Mouse (Mus musculus) hematopoietic multipotent progenitor cell, adult 10-12 weeks (in vitro differentiated cells): ENCODE measurements around the gene Map3k14. TPM values are rescaled to one million over a fixed set of nuclear protein-coding genes. Genes with fewer than 3 reads are reported as not detected.

Experiments
- polyA plus RNA-seq: library from polyadenylated mRNA; stranded (reverse); fragments of >175 nt; gene quantifications from 2 replicates; pipeline ENCODE4 v1.2.3, GENCODE M21; 2012; ENCODE audit warnings: low replicate concordance

The Map3k14 gene
- polyA plus RNA-seq, result 44.3 and 54.1 TPM in 2 replicates

GRCm38 (mm10) chr11:103267346-103268219 is at the start of gene Map3k14:
Map3k14 (minus strand) TSS chr11:103267472.

GRCm38 (mm10) chr11:103217790-103218516 is 49.3 kb downstream of the Map3k14 start, which contains the start of gene Spata32:
Spata32 (minus strand) TSS chr11:103218432.

GRCm38 (mm10) chr11:103208458-103208857 is 58.8 kb downstream of the Map3k14 start, which contains the start of gene 1700023F06Rik:
1700023F06Rik (minus strand) TSS chr11:103208558.

GRCm38 (mm10) chr11:103170494-103171285 is 96.6 kb downstream of the Map3k14 start, which contains the start of gene Fmnl1:
Fmnl1 (plus strand) TSS chr11:103171107.

Other genes starting within 250 kb of the Map3k14 start
- 9.5 and 16.8 TPM in 2 replicates for gene Nmt1, start 239.3 kb downstream of the Map3k14 start, polyA plus RNA-seq
- 30.8 and 47.5 TPM in 2 replicates for gene Dcakd, start 239.1 kb downstream of the Map3k14 start, polyA plus RNA-seq
- gene Plcd3, start 165.8 kb downstream of the Map3k14 start, polyA plus RNA-seq, result 0.15 and 0.18 TPM in 2 replicates
- 60.3 and 69.9 TPM in 2 replicates for gene Acbd4, start 165.8 kb downstream of the Map3k14 start, polyA plus RNA-seq
- gene Hexim1, start 151.2 kb downstream of the Map3k14 start, polyA plus RNA-seq, result 25.6 and 27.7 TPM in 2 replicates
- 4.3 and 5.1 TPM in 2 replicates for gene Hexim2, start 135.0 kb downstream of the Map3k14 start, polyA plus RNA-seq
- gene Fmnl1, start 96.4 kb downstream of the Map3k14 start, polyA plus RNA-seq, result 244 and 485 TPM in 2 replicates
- gene 1700023F06Rik, start 58.9 kb downstream of the Map3k14 start, polyA plus RNA-seq, result not detected in 2 replicates
- gene Spata32, start 49.0 kb downstream of the Map3k14 start, polyA plus RNA-seq, result 0.18 TPM in 1 of 2 replicates, not detected in the other
- gene Arhgap27, start 96.2 kb upstream of the Map3k14 start, polyA plus RNA-seq, result 118 and 227 TPM in 2 replicates
- gene Plekhm1, start 145.2 kb upstream of the Map3k14 start, polyA plus RNA-seq, result 34.7 and 35.3 TPM in 2 replicates
- 0.01 TPM in 1 of 2 replicates, not detected in the other for gene Lrrc37a, start 237.1 kb upstream of the Map3k14 start, polyA plus RNA-seq